Mouse (Mus musculus) erythroblast, embryonic 14.5 days (primary cell): ENCODE measurements around the gene Fam120b. TPM values are rescaled to one million over a fixed set of nuclear protein-coding genes. Genes with fewer than 3 reads are reported as not detected.

Source experiments
- H3K27me3 ChIP-seq: 2 replicates; pipeline ENCODE4 v1.6.1; 2012; ENCODE audit warnings: inconsistent platforms; ENCODE audit not compliant: control insufficient read depth
- H3K36me3 ChIP-seq: 2 replicates; pipeline ENCODE4 v1.6.1; 2012; ENCODE audit warnings: mild to moderate bottlenecking, inconsistent platforms; ENCODE audit not compliant: control insufficient read depth
- H3K4me1 ChIP-seq: 2 replicates; pipeline ENCODE4 v1.6.1; 2012; ENCODE audit warnings: inconsistent platforms; ENCODE audit not compliant: control insufficient read depth
- H3K4me3 ChIP-seq: replicated peaks from 2 replicates; pipeline ENCODE3; 2012; ENCODE audit warnings: moderate library complexity, mild to moderate bottlenecking, inconsistent platforms
- H3K9me3 ChIP-seq: 2 replicates; pipeline ENCODE4 v1.6.1; 2012; ENCODE audit warnings: low read length, inconsistent platforms, mixed read lengths; ENCODE audit not compliant: control insufficient read depth
- GATA1 ChIP-seq: IDR thresholded peaks from 2 replicates; pipeline ENCODE4 v1.6.1; 2012; ENCODE audit warnings: low read length, inconsistent platforms, mixed read lengths
- TAL1 ChIP-seq: IDR thresholded peaks from 3 replicates; pipeline ENCODE4 v1.6.1; 2012; ENCODE audit warnings: low read length, inconsistent platforms, mixed read lengths
- polyA plus RNA-seq: library from polyadenylated mRNA; stranded (reverse); fragments of >175 nt; gene quantifications from 2 replicates; pipeline ENCODE4 v1.2.3, GENCODE M21; 2012

The Fam120b gene
- polyA plus RNA-seq, 1 experiment = 0.04 TPM

GRCm38 (mm10) chr17:15401716-15402115 is 5.7 kb downstream of the Fam120b start:
- TF ChIP-seq TAL1 = no peak
- TF ChIP-seq GATA1 = no peak
- Histone ChIP-seq H3K27me3 (no peaks in the 10 kb centered on the region), H3K9me3 (no peaks in the 10 kb centered on the region), H3K4me3 (no peak overlapping the region), H3K36me3 (peaks cover 18% of the 10 kb centered on the region), H3K4me1 (peaks cover 3% of the 10 kb centered on the region)

- H3K36me3 ChIP-seq = peaks cover 34% of the 10 kb centered on the region
- no peaks in the 10 kb centered on the region for H3K9me3 ChIP-seq
- TF ChIP-seq TAL1 (no peak), GATA1 (no peak)
- no peak overlapping the region for H3K4me3 ChIP-seq
- H3K27me3 ChIP-seq = no peaks in the 10 kb centered on the region
- no peaks in the 10 kb centered on the region for H3K4me1 ChIP-seq
These were observed 10.6 kb downstream of the Fam120b start for GRCm38 (mm10) chr17:15406576-15406975.

GRCm38 (mm10) chr17:15409261-15409660 is 13.3 kb downstream of the Fam120b start:
- peaks cover 22% of the 10 kb centered on the region; the same call in 1 of the 2 replicates for H3K36me3 ChIP-seq
- no peaks in the 10 kb centered on the region for H3K9me3 ChIP-seq
- no peaks in the 10 kb centered on the region for H3K27me3 ChIP-seq
- no peaks in the 10 kb centered on the region for H3K4me1 ChIP-seq
- TF ChIP-seq GATA1 (no peak), TAL1 (no peak)
- H3K4me3 ChIP-seq = no peak overlapping the region

GRCm38 (mm10) chr17:15410861-15411260 is 14.9 kb downstream of the Fam120b start:
- H3K27me3 ChIP-seq = no peaks in the 10 kb centered on the region
- no peak for TF ChIP-seq GATA1
- TF ChIP-seq TAL1 = no peak
- no peaks in the 10 kb centered on the region for H3K9me3 ChIP-seq
- no peak overlapping the region for H3K4me3 ChIP-seq
- no peaks in the 10 kb centered on the region for H3K4me1 ChIP-seq
- H3K36me3 ChIP-seq = peaks cover 26% of the 10 kb centered on the region

GRCm38 (mm10) chr17:15416596-15417215 is 20.7 kb downstream of the Fam120b start:
- H3K9me3 ChIP-seq = no peaks in the 10 kb centered on the region
- H3K4me3 ChIP-seq = no peak overlapping the region
- H3K4me1 ChIP-seq = no peaks in the 10 kb centered on the region
- TF ChIP-seq TAL1 = no peak
- no peak for TF ChIP-seq GATA1
- no peaks in the 10 kb centered on the region for H3K27me3 ChIP-seq
- H3K36me3 ChIP-seq = peaks cover 38% of the 10 kb centered on the region

GRCm38 (mm10) chr17:15419534-15419933 is 23.5 kb downstream of the Fam120b start:
- Histone ChIP-seq H3K9me3 (peaks cover 3% of the 10 kb centered on the region; the same call in 1 of the 2 replicates), H3K4me3 (no peak overlapping the region), H3K36me3 (peaks cover 50% of the 10 kb centered on the region), H3K27me3 (no peaks in the 10 kb centered on the region), H3K4me1 (no peaks in the 10 kb centered on the region)
- no peak for TF ChIP-seq GATA1
- no peak for TF ChIP-seq TAL1

- Histone ChIP-seq H3K9me3 (peaks cover 3% of the 10 kb centered on the region; the same call in 1 of the 2 replicates), H3K36me3 (peaks cover 50% of the 10 kb centered on the region), H3K27me3 (no peaks in the 10 kb centered on the region), H3K4me1 (no peaks in the 10 kb centered on the region), H3K4me3 (no peak overlapping the region)
- no peak for TF ChIP-seq TAL1
- TF ChIP-seq GATA1 = no peak
These were observed 24.1 kb downstream of the Fam120b start for GRCm38 (mm10) chr17:15420021-15420603.

GRCm38 (mm10) chr17:15421446-15421845 is 25.4 kb downstream of the Fam120b start:
- no peaks in the 10 kb centered on the region for H3K4me1 ChIP-seq
- H3K4me3 ChIP-seq = no peak overlapping the region
- TF ChIP-seq TAL1 (no peak), GATA1 (no peak)
- peaks cover 57% of the 10 kb centered on the region for H3K36me3 ChIP-seq
- H3K9me3 ChIP-seq = peaks cover 3% of the 10 kb centered on the region; the same call in 1 of the 2 replicates
- H3K27me3 ChIP-seq = no peaks in the 10 kb centered on the region

GRCm38 (mm10) chr17:15422666-15423065 is 26.7 kb downstream of the Fam120b start:
- Histone ChIP-seq H3K27me3 (no peaks in the 10 kb centered on the region), H3K36me3 (peaks cover 50% of the 10 kb centered on the region), H3K4me1 (no peaks in the 10 kb centered on the region), H3K4me3 (no peak overlapping the region), H3K9me3 (peaks cover 3% of the 10 kb centered on the region; the same call in 1 of the 2 replicates)
- TF ChIP-seq GATA1 (no peak), TAL1 (no peak)
